Mouse (Mus musculus): Measurements from ENCODE around the gene Polr2j. TPM values are rescaled to one million over a fixed set of nuclear protein-coding genes. Genes with fewer than 3 reads are reported as not detected.
"Not testable (repeated sequence)": the region's sequence is repeated elsewhere in the genome, so short reads cannot be mapped to it uniquely, and the experiment has no call there.

The Polr2j gene
- total and polyA plus RNA-seq, 3 experiments = 76.8 to 192 (median 163) TPM

- DNase-seq (ENCODE audit: low spot score) (peak; percentile 61), ATAC-seq (ENCODE audit: extremely low read depth, insufficient number of reproducible peaks, low FRiP score, poor library complexity, severe bottlenecking) (peak; percentile 45; the same call in 1 of the 2 replicates)
- Histone ChIP-seq H3K36me3 (replicated peaks) (no peaks in the 10 kb centered on the region), H3K9me3 (replicated peaks) (peaks cover 4% of the 10 kb centered on the region), H3K27me3 (ENCODE audit: insufficient read depth, low read length) (peaks cover 51% of the 10 kb centered on the region), H3K4me3 (ENCODE audit: low read depth, low read length) (peak overlapping the region; percentile 62; the same call in 1 of the 2 replicates), H3K4me1 (ENCODE audit: insufficient read depth, low read depth, low read length) (peaks cover 18% of the 10 kb centered on the region)
- TF ChIP-seq TAL1 (conservative IDR thresholded peaks at IDR 0.05; ENCODE audit: low read depth, low read length) = no peak
- no peak for TF ChIP-seq GATA2 (IDR thresholded peaks at IDR 0.05; ENCODE audit: borderline replicate concordance, low read depth, low read length)
- peak; percentile 79 for TF ChIP-seq CTCF (IDR thresholded peaks at IDR 0.05; ENCODE audit: low read depth, low read length)
These were observed 14.2 kb upstream of the Polr2j start for GRCm38 (mm10) chr5:136102099-136102820.

- H3K4me3 ChIP-seq (ENCODE audit: low read depth, low read length) = no peak overlapping the region
- H3K27me3 ChIP-seq (ENCODE audit: insufficient read depth, low read length) = peaks cover 56% of the 10 kb centered on the region
- no peaks in the 10 kb centered on the region for H3K36me3 ChIP-seq (replicated peaks)
- TF ChIP-seq TAL1 (conservative IDR thresholded peaks at IDR 0.05; ENCODE audit: low read depth, low read length) (no peak), GATA1 (IDR thresholded peaks at IDR 0.05; ENCODE audit: borderline replicate concordance, low read length) (no peak), CTCF (IDR thresholded peaks at IDR 0.05; ENCODE audit: low read depth, low read length) (peak; percentile 75)
- ATAC-seq (ENCODE audit: extremely low read depth, insufficient number of reproducible peaks, low FRiP score, poor library complexity, severe bottlenecking) (no peak), DNase-seq (ENCODE audit: low spot score) (no peak)
- peaks cover 19% of the 10 kb centered on the region for H3K4me1 ChIP-seq (ENCODE audit: insufficient read depth, low read depth, low read length)
- peaks cover 4% of the 10 kb centered on the region for H3K9me3 ChIP-seq (replicated peaks)
These were observed 11.9 kb upstream of the Polr2j start for GRCm38 (mm10) chr5:136104511-136104910.

GRCm38 (mm10) chr5:136108486-136108885 is 7.9 kb upstream of the Polr2j start:
- no peak for ATAC-seq (ENCODE audit: extremely low read depth, insufficient number of reproducible peaks, low FRiP score, poor library complexity, severe bottlenecking)
- H3K4me3 ChIP-seq (ENCODE audit: low read depth, low read length) = no peak overlapping the region
- no peak for DNase-seq (ENCODE audit: low spot score)
- TF ChIP-seq CTCF (IDR thresholded peaks at IDR 0.05; ENCODE audit: low read depth, low read length) (no peak), GATA2 (IDR thresholded peaks at IDR 0.05; ENCODE audit: borderline replicate concordance, low read depth, low read length) (no peak), POLR2AphosphoS5 (IDR thresholded peaks at IDR 0.05; ENCODE audit: insufficient replicate concordance, low read depth, low read length) (no peak), GATA1 (IDR thresholded peaks at IDR 0.05; ENCODE audit: borderline replicate concordance, low read length) (no peak), TAL1 (conservative IDR thresholded peaks at IDR 0.05; ENCODE audit: low read depth, low read length) (no peak)
- H3K4me1 ChIP-seq (ENCODE audit: insufficient read depth, low read depth, low read length) = peaks cover 11% of the 10 kb centered on the region; the same call in 1 of the 2 replicates
- H3K9me3 ChIP-seq (replicated peaks) = peaks cover 4% of the 10 kb centered on the region
- H3K36me3 ChIP-seq (replicated peaks) = no peaks in the 10 kb centered on the region
- peaks cover 62% of the 10 kb centered on the region for H3K27me3 ChIP-seq (ENCODE audit: insufficient read depth, low read length)

GRCm38 (mm10) chr5:136109042-136109441 is 7.4 kb upstream of the Polr2j start:
- H3K9me3 ChIP-seq (replicated peaks) = peaks cover 4% of the 10 kb centered on the region
- DNase-seq (ENCODE audit: low spot score) (no peak), ATAC-seq (ENCODE audit: extremely low read depth, insufficient number of reproducible peaks, low FRiP score, poor library complexity, severe bottlenecking) (no peak)
- no peaks in the 10 kb centered on the region for H3K36me3 ChIP-seq (replicated peaks)
- H3K4me3 ChIP-seq (ENCODE audit: low read depth, low read length) = no peak overlapping the region
- peaks cover 11% of the 10 kb centered on the region; the same call in 1 of the 2 replicates for H3K4me1 ChIP-seq (ENCODE audit: insufficient read depth, low read depth, low read length)
- TF ChIP-seq CTCF (IDR thresholded peaks at IDR 0.05; ENCODE audit: low read depth, low read length) = no peak
- TF ChIP-seq TAL1 (conservative IDR thresholded peaks at IDR 0.05; ENCODE audit: low read depth, low read length) = no peak
- no peak for TF ChIP-seq POLR2AphosphoS5 (IDR thresholded peaks at IDR 0.05; ENCODE audit: insufficient replicate concordance, low read depth, low read length)
- TF ChIP-seq GATA1 (IDR thresholded peaks at IDR 0.05; ENCODE audit: borderline replicate concordance, low read length) = no peak
- no peak for TF ChIP-seq GATA2 (IDR thresholded peaks at IDR 0.05; ENCODE audit: borderline replicate concordance, low read depth, low read length)
- peaks cover 59% of the 10 kb centered on the region for H3K27me3 ChIP-seq (ENCODE audit: insufficient read depth, low read length)

GRCm38 (mm10) chr5:136113546-136113945 is 2.9 kb upstream of the Polr2j start:
- Histone ChIP-seq H3K27me3 (ENCODE audit: insufficient read depth, low read length) (peaks cover 26% of the 10 kb centered on the region), H3K36me3 (replicated peaks) (peaks cover 12% of the 10 kb centered on the region), H3K4me1 (ENCODE audit: insufficient read depth, low read depth, low read length) (peaks cover 38% of the 10 kb centered on the region)
- not testable (repeated sequence) for H3K4me3 ChIP-seq (ENCODE audit: low read depth, low read length); DNase-seq (ENCODE audit: low spot score); ATAC-seq (ENCODE audit: extremely low read depth, insufficient number of reproducible peaks, low FRiP score, poor library complexity, severe bottlenecking); H3K9me3 ChIP-seq (replicated peaks)

GRCm38 (mm10) chr5:136116784-136117112 is 317 bp downstream of the Polr2j start:
- peaks cover 55% of the 10 kb centered on the region for H3K4me1 ChIP-seq (ENCODE audit: insufficient read depth, low read depth, low read length)
- H3K36me3 ChIP-seq (replicated peaks) = peaks cover 44% of the 10 kb centered on the region
- ATAC-seq (ENCODE audit: extremely low read depth, insufficient number of reproducible peaks, low FRiP score, poor library complexity, severe bottlenecking) (no peak), DNase-seq (ENCODE audit: low spot score) (no peak)
- H3K4me3 ChIP-seq (ENCODE audit: low read depth, low read length) = peak overlapping the region; percentile 94
- TF ChIP-seq TAL1 (conservative IDR thresholded peaks at IDR 0.05; ENCODE audit: low read depth, low read length) (no peak), GATA2 (IDR thresholded peaks at IDR 0.05; ENCODE audit: borderline replicate concordance, low read depth, low read length) (no peak), GATA1 (IDR thresholded peaks at IDR 0.05; ENCODE audit: borderline replicate concordance, low read length) (no peak)
- no peaks in the 10 kb centered on the region for H3K9me3 ChIP-seq (replicated peaks)
- peaks cover 10% of the 10 kb centered on the region; the same call in 1 of the 2 replicates for H3K27me3 ChIP-seq (ENCODE audit: insufficient read depth, low read length)

- no peaks in the 10 kb centered on the region for H3K27me3 ChIP-seq (ENCODE audit: insufficient read depth, low read length)
- peaks cover 91% of the 10 kb centered on the region for H3K36me3 ChIP-seq (replicated peaks)
- H3K4me3 ChIP-seq (ENCODE audit: low read depth, low read length) = no peak overlapping the region
- no peak for DNase-seq (ENCODE audit: low spot score)
- no peaks in the 10 kb centered on the region for H3K9me3 ChIP-seq (replicated peaks)
- ATAC-seq (ENCODE audit: extremely low read depth, insufficient number of reproducible peaks, low FRiP score, poor library complexity, severe bottlenecking) = no peak
- TF ChIP-seq GATA2 (IDR thresholded peaks at IDR 0.05; ENCODE audit: borderline replicate concordance, low read depth, low read length) (no peak), POLR2AphosphoS5 (IDR thresholded peaks at IDR 0.05; ENCODE audit: insufficient replicate concordance, low read depth, low read length) (no peak), GATA1 (IDR thresholded peaks at IDR 0.05; ENCODE audit: borderline replicate concordance, low read length) (no peak), TAL1 (conservative IDR thresholded peaks at IDR 0.05; ENCODE audit: low read depth, low read length) (no peak), CTCF (IDR thresholded peaks at IDR 0.05; ENCODE audit: low read depth, low read length) (no peak)
- peaks cover 41% of the 10 kb centered on the region for H3K4me1 ChIP-seq (ENCODE audit: insufficient read depth, low read depth, low read length)
These were observed 5.7 kb downstream of the Polr2j start for GRCm38 (mm10) chr5:136122165-136122564.
